Mouse (Mus musculus) MEL (cell line): Measurements from ENCODE around the gene Cdkn2d.
A peak's percentile ranks its signal among the peaks of the same experiment; 100 is the strongest.

Experiments
- CTCF ChIP-seq, 3 experiments: IDR thresholded peaks in 2 of 3; conservative IDR thresholded peaks in 1 of 3; 2 replicates each; pipeline ENCODE4 v1.5.1; 2011 to 2012; ENCODE audit warnings: low read length in 3 of 3, low read depth in 2 of 3, mild to moderate bottlenecking in 2 of 3, improper control_type of control experiment in 1 of 3, inconsistent platforms in 1 of 3, mixed read lengths in 1 of 3, moderate library complexity in 1 of 3; ENCODE audit not compliant: control insufficient read depth in 1 of 3, insufficient read depth in 1 of 3, poor library complexity in 1 of 3, severe bottlenecking in 1 of 3
- EP300 ChIP-seq, 2 experiments: IDR thresholded peaks; 2 replicates each; pipeline ENCODE4 v1.6.1; 2011; ENCODE audit warnings: improper control_type of control experiment in 2 of 2, low read length in 2 of 2, low read depth in 1 of 2, mild to moderate bottlenecking in 1 of 2
- KAT2A ChIP-seq: conservative IDR thresholded peaks from 2 replicates; pipeline ENCODE4 v1.6.1; 2012; ENCODE audit warnings: low read depth, low read length, improper control_type of control experiment, inconsistent platforms
- MXI1 ChIP-seq: IDR thresholded peaks from 2 replicates; pipeline ENCODE4 v1.6.1; 2011; ENCODE audit warnings: mild to moderate bottlenecking, low read depth, low read length, improper control_type of control experiment
- POLR2A ChIP-seq, 2 experiments: IDR thresholded peaks; 2 replicates each; pipeline ENCODE4 v1.6.1; 2011 to 2012; ENCODE audit warnings: low read length in 2 of 2, mild to moderate bottlenecking in 2 of 2, control low read depth in 1 of 2, improper control_type of control experiment in 1 of 2, low read depth in 1 of 2, moderate library complexity in 1 of 2; ENCODE audit not compliant: control insufficient read depth in 1 of 2, insufficient read depth in 1 of 2, poor library complexity in 1 of 2
- TBP ChIP-seq: IDR thresholded peaks from 2 replicates; pipeline ENCODE4 v1.8.0; 2011; ENCODE audit warnings: low read depth, low read length, improper control_type of control experiment

GRCm38 (mm10) chr9:21272391-21272790, 18.8 kb downstream of the Cdkn2d start:
- no peak for TF ChIP-seq TBP
- no peak for TF ChIP-seq CTCF (IDR thresholded peaks at IDR 0.05 in 2 of 3, conservative IDR thresholded peaks at IDR 0.05 in 1 of 3; ENCODE audit: control insufficient read depth in 1 of 3, insufficient read depth in 1 of 3, low read depth in 2 of 3, low read length in 3 of 3, poor library complexity in 1 of 3, severe bottlenecking in 1 of 3)
- no peak for TF ChIP-seq KAT2A
- TF ChIP-seq EP300 (IDR thresholded peaks at IDR 0.05; ENCODE audit: low read depth in 1 of 2, low read length in 2 of 2) = no peak
- peak in 1 of 2 experiments; percentile 55; a peak in 1 of 4 replicates for TF ChIP-seq POLR2A (IDR thresholded peaks at IDR 0.05; ENCODE audit: control insufficient read depth in 1 of 2, insufficient read depth in 1 of 2, low read depth in 1 of 2, low read length in 2 of 2, poor library complexity in 1 of 2)
- TF ChIP-seq MXI1 = no peak
